Mouse (Mus musculus) hindbrain, embryonic 12.5 days (tissue): ENCODE measurements around the gene Zdhhc3. TPM values are rescaled to one million over a fixed set of nuclear protein-coding genes. Genes with fewer than 3 reads are reported as not detected.
A peak's percentile ranks its signal among the peaks of the same experiment; 100 is the strongest.

Experiments
- ATAC-seq: fragments of 200-750 bp; cut with Nextera tagmentation; 2 replicates; pipeline ENCODE4 v1.8.0; 2017; ENCODE audit warnings: moderate TSS enrichment; ENCODE audit not compliant: low FRiP score
- H3K27ac ChIP-seq: fragments of 300-500 bp; sonication (generic); 2 replicates; pipeline ENCODE4 v1.5.1; 2016; ENCODE audit warnings: mild to moderate bottlenecking
- H3K27me3 ChIP-seq: fragments of 300-500 bp; sonication (generic); 2 replicates; pipeline ENCODE4 v1.6.1; 2016; ENCODE audit warnings: mild to moderate bottlenecking
- H3K36me3 ChIP-seq: fragments of 300-500 bp; sonication (generic); 2 replicates; pipeline ENCODE4 v1.6.1; 2016; ENCODE audit warnings: mild to moderate bottlenecking
- H3K4me1 ChIP-seq: fragments of 300-500 bp; sonication (generic); 2 replicates; pipeline ENCODE4 v1.6.1; 2016
- H3K4me2 ChIP-seq: fragments of 300-500 bp; sonication (generic); replicated peaks from 2 replicates; pipeline ENCODE4 v1.6.1; 2016; ENCODE audit warnings: mild to moderate bottlenecking
- H3K4me3 ChIP-seq: fragments of 300-500 bp; sonication (generic); 2 replicates; pipeline ENCODE4 v1.5.1; 2016; ENCODE audit warnings: mild to moderate bottlenecking
- H3K9ac ChIP-seq: fragments of 300-500 bp; sonication (generic); 2 replicates; pipeline ENCODE4 v1.6.1; 2016; ENCODE audit warnings: mild to moderate bottlenecking, moderate library complexity
- H3K9me3 ChIP-seq: fragments of 300-500 bp; sonication (generic); replicated peaks from 2 replicates; pipeline ENCODE4 v1.6.1; 2016; ENCODE audit warnings: mild to moderate bottlenecking
- WGBS: fragments of 180-500 bp; shearing (Covaris S2); methylation state at CpG from one replicate; pipeline ENCODE4 v1.1.7; 2016; 5-methylcytosine and 5-hydroxymethylcytosine counted together
- polyA plus RNA-seq: library from polyadenylated mRNA; unstranded; fragments of >200 nt; fragmentation: Nextera tagmentation; extraction: Ambion mirVana; gene quantifications from 2 replicates; pipeline ENCODE4 v1.2.1, GENCODE M21; 2016

Gene Zdhhc3
- polyA plus RNA-seq, 1 experiment from 2014 or later: 82.8 TPM

DNA sequence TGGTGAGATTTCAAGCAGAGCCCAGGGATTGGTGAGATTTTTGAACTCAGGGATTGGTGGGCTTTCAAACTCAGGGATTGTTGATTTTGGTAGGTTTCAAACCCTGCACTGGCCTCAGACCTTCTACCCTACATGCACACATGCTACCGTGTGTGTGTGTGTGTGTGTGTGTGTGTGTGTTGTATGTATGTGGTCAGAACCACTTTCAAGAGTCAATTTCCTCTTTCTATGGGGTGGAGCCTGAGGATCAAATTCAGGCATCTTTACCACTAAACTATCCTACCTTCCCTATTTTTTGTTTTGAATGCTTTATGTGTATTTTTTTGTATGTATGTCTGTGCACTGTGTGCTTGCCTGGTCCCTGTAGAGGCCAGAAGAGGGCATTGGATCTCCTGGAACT is 65.3 kb downstream of the Zdhhc3 start:
- Histone ChIP-seq H3K4me2 (no peak overlapping the region), H3K4me3 (no peak overlapping the region), H3K9me3 (no peaks in the 10 kb centered on the region), H3K36me3 (no peaks in the 10 kb centered on the region), H3K4me1 (no peaks in the 10 kb centered on the region), H3K27ac (no peak overlapping the region), H3K9ac (no peak overlapping the region), H3K27me3 (no peaks in the 10 kb centered on the region)
- WGBS: 92% methylated on average over 1 of the region's 1 CpGs
- no peak for ATAC-seq

DNA sequence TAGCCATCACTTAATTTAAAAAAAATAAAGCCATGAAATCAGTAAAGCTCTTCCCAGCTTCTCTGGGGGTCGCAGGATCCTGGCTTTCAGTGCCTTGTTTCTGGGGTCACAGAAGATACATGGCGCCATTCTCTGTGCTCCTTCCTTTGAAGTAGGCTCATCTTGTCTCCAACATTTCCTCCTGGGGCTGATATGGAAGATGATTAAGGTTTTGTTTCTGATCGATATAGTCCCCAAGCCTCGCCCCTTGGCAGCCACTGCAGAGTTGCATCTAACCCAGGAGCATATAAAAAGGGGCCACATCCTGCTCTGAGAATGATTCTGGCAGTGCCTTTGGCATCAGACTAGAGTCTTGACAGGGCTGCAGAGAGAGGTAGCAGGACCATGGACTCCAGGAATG is 78.6 kb downstream of the Zdhhc3 start, which contains the start of gene Tgm4:
Tgm4 (plus strand) TSS at position 301 of the 400 bp plus-strand sequence.
- WGBS: 93% methylated on average over 4 of the region's 4 CpGs
- Histone ChIP-seq H3K36me3 (no peaks in the 10 kb centered on the region), H3K4me2 (no peak within 1 kb of the TSS), H3K27ac (no peak within 1 kb of the TSS), H3K4me1 (no peaks in the 10 kb centered on the region), H3K4me3 (no peak within 1 kb of the TSS), H3K9me3 (no peaks in the 10 kb centered on the region), H3K9ac (no peak within 1 kb of the TSS), H3K27me3 (0 out of 2 replicates have a peak, but pooled peaks cover 5% of the 10 kb centered on the region)
- no peak for ATAC-seq

DNA sequence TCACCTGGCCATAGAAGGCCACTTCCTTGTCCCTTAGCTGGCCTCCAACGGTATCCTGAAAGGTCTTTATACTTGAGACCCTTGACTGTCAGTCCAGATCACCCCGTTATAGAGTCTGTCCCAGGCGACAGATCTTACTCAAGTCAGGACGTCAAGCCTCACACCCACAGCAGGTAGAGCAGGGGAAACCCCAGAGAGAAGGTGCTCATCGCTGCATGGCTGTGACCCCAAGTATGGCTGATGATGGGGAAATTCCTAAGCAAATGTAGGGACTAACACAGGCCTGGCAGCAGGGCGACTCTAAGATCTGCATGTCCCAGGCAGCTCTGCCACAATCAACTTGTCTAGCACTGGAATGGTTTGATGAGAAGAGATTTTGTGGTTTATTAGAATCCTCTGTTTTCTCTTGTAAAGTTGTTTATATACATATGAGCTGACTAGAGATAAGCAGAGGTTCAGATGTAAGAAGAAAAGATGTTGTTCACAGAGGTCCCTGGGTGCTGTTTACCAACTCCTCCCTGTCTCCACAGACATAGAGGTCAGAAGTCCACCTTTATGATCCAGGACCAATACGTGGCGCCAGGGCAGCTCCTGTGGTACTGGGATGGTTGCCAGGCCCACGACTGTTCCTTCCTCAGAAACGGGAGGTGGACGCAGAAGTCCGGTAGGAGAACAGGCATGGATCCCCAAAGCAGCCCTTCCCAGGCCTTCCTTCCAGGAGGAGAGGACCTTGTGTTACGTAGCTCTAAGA is 81.3 kb downstream of the Zdhhc3 start:
- no peaks in the 10 kb centered on the region for H3K36me3 ChIP-seq
- 0 out of 2 replicates have a peak, but pooled peaks cover 5% of the 10 kb centered on the region for H3K27me3 ChIP-seq
- peaks cover 2% of the 10 kb centered on the region; the same call in 1 of the 2 replicates for H3K4me1 ChIP-seq
- no peak overlapping the region for H3K4me2 ChIP-seq
- no peak overlapping the region for H3K4me3 ChIP-seq
- H3K9me3 ChIP-seq: no peaks in the 10 kb centered on the region
- no peak overlapping the region for H3K27ac ChIP-seq
- 82% methylated on average over 13 of the region's 13 CpGs for WGBS
- no peak for ATAC-seq
- H3K9ac ChIP-seq: no peak overlapping the region

DNA sequence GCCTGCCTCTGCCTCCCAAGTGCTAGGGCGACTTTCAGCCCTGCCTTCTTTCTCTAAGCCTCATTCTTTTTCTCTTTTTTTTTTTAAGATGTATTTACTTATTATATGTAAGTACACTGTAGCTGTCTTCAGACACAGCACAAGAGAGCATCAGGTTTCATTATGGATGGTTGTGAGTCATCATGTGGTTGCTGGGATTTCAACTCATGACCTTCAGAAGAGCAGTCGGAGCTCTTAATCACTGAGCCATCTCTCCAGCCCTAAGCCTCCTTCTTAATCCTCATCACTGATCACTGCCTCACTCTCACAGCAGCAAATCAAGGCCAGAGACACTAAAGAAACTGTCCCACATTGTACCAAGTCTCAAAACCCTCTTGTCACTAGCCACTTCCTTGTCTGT is 88.8 kb downstream of the Zdhhc3 start:
- Histone ChIP-seq H3K36me3 (no peaks in the 10 kb centered on the region), H3K9ac (no peak overlapping the region), H3K4me1 (peaks cover 9% of the 10 kb centered on the region), H3K9me3 (no peaks in the 10 kb centered on the region), H3K4me3 (no peak overlapping the region), H3K27me3 (no peaks in the 10 kb centered on the region), H3K27ac (no peak overlapping the region), H3K4me2 (no peak overlapping the region)
- no peak for ATAC-seq
- WGBS: 82% methylated on average over 2 of the region's 2 CpGs

DNA sequence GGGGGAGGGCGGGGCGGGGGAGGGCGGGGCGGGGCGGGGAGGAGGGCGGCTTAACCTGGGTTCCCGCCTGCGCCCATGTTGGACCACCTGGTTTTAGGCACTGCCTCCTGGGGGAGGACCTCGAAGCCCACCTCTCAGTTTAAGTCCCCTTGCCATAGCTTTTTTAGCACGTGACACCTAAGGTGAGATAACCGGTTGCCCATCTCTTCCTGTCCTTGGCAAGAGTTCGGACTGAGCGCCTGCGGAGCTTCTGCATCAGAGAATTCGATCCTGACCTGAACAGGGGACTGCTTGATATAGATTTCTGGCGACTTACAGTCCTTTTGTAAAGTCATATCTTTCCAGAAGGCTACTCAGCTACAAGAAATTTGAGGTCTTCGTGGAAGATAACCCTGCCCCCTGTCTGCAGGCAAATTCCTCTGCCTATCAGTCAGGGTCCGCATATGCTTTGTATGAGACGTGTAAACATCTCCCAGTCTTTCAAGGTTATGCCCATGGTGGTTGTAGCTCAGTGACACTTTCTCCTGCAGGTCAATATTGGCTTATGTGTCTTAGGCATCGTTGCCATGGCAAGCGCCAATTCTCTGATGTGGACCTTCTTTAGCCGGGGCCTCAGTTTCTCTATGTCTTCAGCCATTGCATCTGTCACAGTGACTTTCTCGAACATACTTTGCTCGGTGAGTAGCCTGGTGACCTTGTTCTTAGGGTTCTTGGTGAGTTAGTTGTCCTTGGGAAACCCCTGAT is 91.2 kb downstream of the Zdhhc3 start:
- 39% methylated on average over 19 of the region's 24 CpGs for WGBS
- Histone ChIP-seq H3K36me3 (peaks cover 6% of the 10 kb centered on the region; the same call in 1 of the 2 replicates), H3K27ac (peak overlapping the region; percentile 94), H3K9me3 (no peaks in the 10 kb centered on the region), H3K4me1 (peaks cover 8% of the 10 kb centered on the region), H3K9ac (peak overlapping the region; percentile 66), H3K27me3 (no peaks in the 10 kb centered on the region), H3K4me2 (peak overlapping the region; percentile 66), H3K4me3 (peak overlapping the region; percentile 75)
- ATAC-seq: peak; percentile 17

DNA sequence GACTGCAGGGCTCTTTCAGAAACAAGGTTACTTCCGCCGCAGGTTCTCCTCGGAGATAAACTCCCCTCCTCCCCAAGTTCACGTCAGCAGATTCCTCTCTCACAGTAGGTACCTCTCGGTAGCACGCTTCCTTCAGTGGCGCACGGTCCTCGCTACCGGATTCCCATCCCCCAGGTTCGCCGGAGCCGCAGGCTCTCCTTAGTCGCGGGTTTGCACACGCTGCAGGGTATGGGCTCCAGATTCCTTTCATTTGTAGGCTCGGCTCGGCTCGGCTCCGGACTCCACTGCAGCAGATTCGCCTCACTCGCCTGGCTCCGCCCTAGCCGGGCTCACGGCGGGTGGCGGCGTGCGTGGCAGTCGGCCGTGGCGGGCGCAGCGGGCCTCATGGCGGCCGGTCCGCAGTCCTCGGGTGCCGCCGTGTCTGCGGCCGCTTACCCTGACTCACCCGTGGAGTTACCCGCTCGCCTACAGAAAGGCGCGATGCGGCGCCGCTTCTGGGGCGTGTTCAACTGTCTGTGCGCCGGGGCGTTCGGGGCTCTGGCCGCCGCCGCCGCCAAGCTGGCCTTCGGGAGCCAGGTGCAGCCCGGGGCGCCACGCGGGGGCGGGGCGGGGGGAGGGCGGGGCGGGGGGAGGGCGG is 91.9 kb downstream of the Zdhhc3 start, which contains the start of gene Tmem42:
Tmem42 (plus strand) TSS at position 332 of the 637 bp plus-strand sequence.
- H3K4me3 ChIP-seq: peak within 1 kb of the TSS; percentile 75
- under 1% methylated on average over 48 of the region's 69 CpGs for WGBS
- H3K36me3 ChIP-seq: peaks cover 11% of the 10 kb centered on the region
- H3K9me3 ChIP-seq: no peaks in the 10 kb centered on the region
- peak; percentile 95 for ATAC-seq
- peak within 1 kb of the TSS; percentile 94 for H3K27ac ChIP-seq
- H3K4me1 ChIP-seq: peaks cover 8% of the 10 kb centered on the region
- H3K27me3 ChIP-seq: no peaks in the 10 kb centered on the region
- peak within 1 kb of the TSS; percentile 66 for H3K4me2 ChIP-seq
- H3K9ac ChIP-seq: peak within 1 kb of the TSS; percentile 66

Other genes starting within 250 kb of the Zdhhc3 start
- gene Zfp445, start 247.2 kb downstream of the Zdhhc3 start, polyA plus RNA-seq: 115 and 120 TPM in 2 replicates
- gene Zkscan7, start 227.5 kb downstream of the Zdhhc3 start, polyA plus RNA-seq: 5.7 and 6.3 TPM in 2 replicates
- 31.1 and 32.0 TPM in 2 replicates for gene Zfp105, start 190.1 kb downstream of the Zdhhc3 start, polyA plus RNA-seq
- 30.0 and 31.0 TPM in 2 replicates for gene 1110059G10Rik, start 162.2 kb downstream of the Zdhhc3 start, polyA plus RNA-seq
- gene Kif15, start 162.2 kb downstream of the Zdhhc3 start, polyA plus RNA-seq: 46.4 and 50.1 TPM in 2 replicates
- 17.7 and 19.6 TPM in 2 replicates for gene Tmem42, start 91.9 kb downstream of the Zdhhc3 start, polyA plus RNA-seq
- 0.36 and 0.63 TPM in 2 replicates for gene Tgm4, start 78.5 kb downstream of the Zdhhc3 start, polyA plus RNA-seq
- gene Exosc7, start within 50 bp of the Zdhhc3 start, polyA plus RNA-seq: 80.1 and 84.2 TPM in 2 replicates
- gene Clec3b, start 37.7 kb upstream of the Zdhhc3 start, polyA plus RNA-seq: 0.22 TPM in 1 of 2 replicates, not detected in the other
- 1.2 and 1.4 TPM in 2 replicates for gene Cdcp1, start 102.8 kb upstream of the Zdhhc3 start, polyA plus RNA-seq
- 17.6 and 18.5 TPM in 2 replicates for gene Tmem158, start 147.6 kb upstream of the Zdhhc3 start, polyA plus RNA-seq